Mouse (Mus musculus): ENCODE results near the gene Bud31. TPM values are rescaled to one million over a fixed set of nuclear protein-coding genes. Genes with fewer than 3 reads are reported as not detected.
"Not testable (repeated sequence)": the region's sequence is repeated elsewhere in the genome, so short reads cannot be mapped to it uniquely, and the experiment has no call there.

Gene Bud31
- polyA plus RNA-seq, 1 experiment from 2014 or later: 196 TPM

GRCm38 (mm10) chr5:145118005-145118404 is 22.2 kb upstream of the Bud31 start:
- Histone ChIP-seq H3K9me3 (ENCODE audit: control insufficient read depth, low read length) (no peaks in the 10 kb centered on the region), H3K27ac (replicated peaks; ENCODE audit: low read depth, low read length) (no peak overlapping the region), H3K4me1 (ENCODE audit: control insufficient read depth, insufficient read depth, low read length) (0 out of 2 replicates have a peak, but pooled peaks cover 3% of the 10 kb centered on the region), H3K9ac (replicated peaks; ENCODE audit: low read length) (no peak overlapping the region), H3K36me3 (ENCODE audit: control insufficient read depth, insufficient read depth, low read length) (no peaks in the 10 kb centered on the region), H3K4me3 (replicated peaks; ENCODE audit: low read depth, low read length) (no peak overlapping the region), H3K4me2 (ENCODE audit: low read length) (no peak overlapping the region), H3K27me3 (ENCODE audit: control insufficient read depth, insufficient read depth, low read length) (peaks cover 15% of the 10 kb centered on the region; the same call in 1 of the 2 replicates)
- DNase-seq (no peak), ATAC-seq (ENCODE audit: low FRiP score, low TSS enrichment) (no peak)
- WGBS: 72% methylated on average over 6 of the region's 6 CpGs

DNA sequence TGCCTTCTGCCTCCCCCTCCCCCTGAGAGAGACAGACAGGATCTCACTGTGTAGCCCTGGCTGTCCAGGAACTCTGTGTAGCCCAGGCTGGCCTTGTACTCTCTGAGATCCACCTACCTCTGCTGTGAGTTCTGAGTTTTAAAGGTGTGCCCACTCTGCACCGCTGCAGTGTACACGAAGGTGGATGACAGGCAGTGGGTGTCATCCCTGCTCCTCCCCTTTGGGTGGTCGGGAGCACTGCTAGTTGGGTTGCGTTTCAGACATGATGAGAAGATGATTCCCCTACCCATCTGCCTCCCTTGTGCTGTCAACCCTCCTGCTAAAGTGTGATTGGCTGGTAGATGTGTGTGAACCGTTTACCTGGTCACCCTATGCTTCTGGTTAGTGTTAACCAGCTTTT is 21.7 kb upstream of the Bud31 start:
- Histone ChIP-seq H3K27ac (replicated peaks; ENCODE audit: low read depth, low read length) (no peak overlapping the region), H3K9ac (replicated peaks; ENCODE audit: low read length) (no peak overlapping the region), H3K27me3 (ENCODE audit: control insufficient read depth, insufficient read depth, low read length) (peaks cover 12% of the 10 kb centered on the region; the same call in 1 of the 2 replicates), H3K4me2 (ENCODE audit: low read length) (no peak overlapping the region), H3K4me3 (replicated peaks; ENCODE audit: low read depth, low read length) (no peak overlapping the region), H3K9me3 (ENCODE audit: control insufficient read depth, low read length) (no peaks in the 10 kb centered on the region), H3K36me3 (ENCODE audit: control insufficient read depth, insufficient read depth, low read length) (no peaks in the 10 kb centered on the region), H3K4me1 (ENCODE audit: control insufficient read depth, insufficient read depth, low read length) (0 out of 2 replicates have a peak, but pooled peaks cover 3% of the 10 kb centered on the region)
- ATAC-seq (ENCODE audit: low FRiP score, low TSS enrichment) (no peak), DNase-seq (no peak)
- 88% methylated on average over 5 of the region's 5 CpGs for WGBS

- WGBS: 89% methylated on average over 2 of the region's 2 CpGs
- 0 out of 2 replicates have a peak, but pooled peaks cover 3% of the 10 kb centered on the region for H3K4me1 ChIP-seq (ENCODE audit: control insufficient read depth, insufficient read depth, low read length)
- no peaks in the 10 kb centered on the region for H3K9me3 ChIP-seq (ENCODE audit: control insufficient read depth, low read length)
- H3K36me3 ChIP-seq (ENCODE audit: control insufficient read depth, insufficient read depth, low read length): peaks cover 3% of the 10 kb centered on the region; the same call in 1 of the 2 replicates
- no peak overlapping the region for H3K9ac ChIP-seq (replicated peaks; ENCODE audit: low read length)
- peaks cover 6% of the 10 kb centered on the region; the same call in 1 of the 2 replicates for H3K27me3 ChIP-seq (ENCODE audit: control insufficient read depth, insufficient read depth, low read length)
- no peak overlapping the region for H3K4me2 ChIP-seq (ENCODE audit: low read length)
- H3K27ac ChIP-seq (replicated peaks; ENCODE audit: low read depth, low read length): no peak overlapping the region
- ATAC-seq (ENCODE audit: low FRiP score, low TSS enrichment): no peak
- H3K4me3 ChIP-seq (replicated peaks; ENCODE audit: low read depth, low read length): no peak overlapping the region
- DNase-seq: no peak
Observed at GRCm38 (mm10) chr5:145119385-145119784, 20.8 kb upstream of the Bud31 start.

DNA sequence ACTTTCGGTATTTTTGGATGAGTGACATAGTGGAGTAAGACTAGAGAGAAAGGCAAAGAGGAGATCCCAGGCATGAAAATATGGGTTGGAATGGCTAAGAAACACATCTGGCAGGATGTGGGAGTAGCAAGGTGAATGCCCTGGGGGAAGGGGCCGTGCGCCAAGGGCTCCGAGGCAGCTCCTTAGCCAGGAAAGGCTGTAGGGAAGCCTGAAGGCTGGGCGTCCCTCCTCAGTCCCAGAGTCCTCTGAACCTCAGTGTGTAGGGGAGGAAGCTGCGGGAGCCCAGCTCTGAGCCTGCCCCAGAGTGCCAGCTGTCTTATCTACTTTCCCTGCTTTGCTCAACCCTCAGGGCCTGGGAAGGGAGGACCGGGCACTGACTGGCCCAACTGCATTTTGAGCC is 19.2 kb upstream of the Bud31 start:
- Histone ChIP-seq H3K9ac (replicated peaks; ENCODE audit: low read length) (no peak overlapping the region), H3K9me3 (ENCODE audit: control insufficient read depth, low read length) (no peaks in the 10 kb centered on the region), H3K4me1 (ENCODE audit: control insufficient read depth, insufficient read depth, low read length) (no peaks in the 10 kb centered on the region), H3K27me3 (ENCODE audit: control insufficient read depth, insufficient read depth, low read length) (no peaks in the 10 kb centered on the region), H3K4me2 (ENCODE audit: low read length) (no peak overlapping the region), H3K27ac (replicated peaks; ENCODE audit: low read depth, low read length) (no peak overlapping the region), H3K4me3 (replicated peaks; ENCODE audit: low read depth, low read length) (no peak overlapping the region), H3K36me3 (ENCODE audit: control insufficient read depth, insufficient read depth, low read length) (peaks cover 15% of the 10 kb centered on the region)
- WGBS: 81% methylated on average over 7 of the region's 7 CpGs
- DNase-seq: no peak
- no peak for ATAC-seq (ENCODE audit: low FRiP score, low TSS enrichment)

GRCm38 (mm10) chr5:145123396-145123795 is 16.8 kb upstream of the Bud31 start:
- Histone ChIP-seq H3K36me3 (ENCODE audit: control insufficient read depth, insufficient read depth, low read length) (peaks cover 36% of the 10 kb centered on the region), H3K9ac (replicated peaks; ENCODE audit: low read length) (no peak overlapping the region)

GRCm38 (mm10) chr5:145126580-145126979 is 13.6 kb upstream of the Bud31 start:
- Histone ChIP-seq H3K27me3 (ENCODE audit: control insufficient read depth, insufficient read depth, low read length) (no peaks in the 10 kb centered on the region), H3K9ac (replicated peaks; ENCODE audit: low read length) (no peak overlapping the region), H3K27ac (replicated peaks; ENCODE audit: low read depth, low read length) (no peak overlapping the region), H3K4me3 (replicated peaks; ENCODE audit: low read depth, low read length) (no peak overlapping the region), H3K4me2 (ENCODE audit: low read length) (no peak overlapping the region), H3K4me1 (ENCODE audit: control insufficient read depth, insufficient read depth, low read length) (no peaks in the 10 kb centered on the region), H3K9me3 (ENCODE audit: control insufficient read depth, low read length) (no peaks in the 10 kb centered on the region), H3K36me3 (ENCODE audit: control insufficient read depth, insufficient read depth, low read length) (peaks cover 64% of the 10 kb centered on the region)
- 95% methylated on average over 9 of the region's 9 CpGs for WGBS
- ATAC-seq (ENCODE audit: low FRiP score, low TSS enrichment): no peak
- no peak for DNase-seq

More at GRCm38 (mm10) chr5:145123396-145123795, 16.8 kb upstream of the Bud31 start:
- no peaks in the 10 kb centered on the region for H3K4me1 ChIP-seq (ENCODE audit: control insufficient read depth, insufficient read depth, low read length)
- H3K4me3 ChIP-seq (replicated peaks; ENCODE audit: low read depth, low read length): no peak overlapping the region
- ATAC-seq (ENCODE audit: low FRiP score, low TSS enrichment) (no peak), DNase-seq (no peak)
- H3K27ac ChIP-seq (replicated peaks; ENCODE audit: low read depth, low read length): no peak overlapping the region
- 97% methylated on average over 19 of the region's 19 CpGs for WGBS
- H3K9me3 ChIP-seq (ENCODE audit: control insufficient read depth, low read length): no peaks in the 10 kb centered on the region
- no peak overlapping the region for H3K4me2 ChIP-seq (ENCODE audit: low read length)
- no peaks in the 10 kb centered on the region for H3K27me3 ChIP-seq (ENCODE audit: control insufficient read depth, insufficient read depth, low read length)

GRCm38 (mm10) chr5:145129124-145129523 is 11.0 kb upstream of the Bud31 start:
- Histone ChIP-seq H3K4me1 (ENCODE audit: control insufficient read depth, insufficient read depth, low read length) (no peaks in the 10 kb centered on the region), H3K27me3 (ENCODE audit: control insufficient read depth, insufficient read depth, low read length) (no peaks in the 10 kb centered on the region), H3K9ac (replicated peaks; ENCODE audit: low read length) (no peak overlapping the region), H3K4me3 (replicated peaks; ENCODE audit: low read depth, low read length) (no peak overlapping the region), H3K4me2 (ENCODE audit: low read length) (no peak overlapping the region), H3K36me3 (ENCODE audit: control insufficient read depth, insufficient read depth, low read length) (peaks cover 89% of the 10 kb centered on the region), H3K27ac (replicated peaks; ENCODE audit: low read depth, low read length) (no peak overlapping the region), H3K9me3 (ENCODE audit: control insufficient read depth, low read length) (no peaks in the 10 kb centered on the region)
- ATAC-seq (ENCODE audit: low FRiP score, low TSS enrichment) (no peak), DNase-seq (no peak)
- WGBS: 97% methylated on average over 4 of the region's 4 CpGs

GRCm38 (mm10) chr5:145129773-145130172 is 10.4 kb upstream of the Bud31 start:
- ATAC-seq (ENCODE audit: low FRiP score, low TSS enrichment); H3K4me1 ChIP-seq (ENCODE audit: control insufficient read depth, insufficient read depth, low read length); H3K27ac ChIP-seq (replicated peaks; ENCODE audit: low read depth, low read length); DNase-seq; H3K9ac ChIP-seq (replicated peaks; ENCODE audit: low read length); H3K9me3 ChIP-seq (ENCODE audit: control insufficient read depth, low read length); H3K4me3 ChIP-seq (replicated peaks; ENCODE audit: low read depth, low read length); H3K27me3 ChIP-seq (ENCODE audit: control insufficient read depth, insufficient read depth, low read length); H3K4me2 ChIP-seq (ENCODE audit: low read length): not testable (repeated sequence)
- H3K36me3 ChIP-seq (ENCODE audit: control insufficient read depth, insufficient read depth, low read length): peaks cover 90% of the 10 kb centered on the region
- WGBS: 97% methylated on average over 6 of the region's 6 CpGs

- no peak for DNase-seq
- H3K4me3 ChIP-seq (replicated peaks; ENCODE audit: low read depth, low read length): no peak overlapping the region
- no peak overlapping the region for H3K9ac ChIP-seq (replicated peaks; ENCODE audit: low read length)
- WGBS: 94% methylated on average over 11 of the region's 11 CpGs
- H3K27ac ChIP-seq (replicated peaks; ENCODE audit: low read depth, low read length): no peak overlapping the region
- H3K4me2 ChIP-seq (ENCODE audit: low read length): no peak overlapping the region
- no peaks in the 10 kb centered on the region for H3K27me3 ChIP-seq (ENCODE audit: control insufficient read depth, insufficient read depth, low read length)
- H3K4me1 ChIP-seq (ENCODE audit: control insufficient read depth, insufficient read depth, low read length): no peaks in the 10 kb centered on the region
- ATAC-seq (ENCODE audit: low FRiP score, low TSS enrichment): no peak
- H3K9me3 ChIP-seq (ENCODE audit: control insufficient read depth, low read length): no peaks in the 10 kb centered on the region
- H3K36me3 ChIP-seq (ENCODE audit: control insufficient read depth, insufficient read depth, low read length): peaks cover 91% of the 10 kb centered on the region
Observed at GRCm38 (mm10) chr5:145130191-145130590, 10.0 kb upstream of the Bud31 start.
